Mouse (Mus musculus): ENCODE measurements around the gene Vmn2r58. TPM values are rescaled to one million over a fixed set of nuclear protein-coding genes. Genes with fewer than 3 reads are reported as not detected.
"Not testable (repeated sequence)": the region's sequence is repeated elsewhere in the genome, so short reads cannot be mapped to it uniquely, and the experiment has no call there.

The Vmn2r58 gene
- total RNA-seq (2014; rRNA removed) = not detected in 2 replicates
- not detected in 2 replicates for polyA plus RNA-seq (2015; fragmentation: Nextera tagmentation; extraction: Ambion mirVana)

DNA sequence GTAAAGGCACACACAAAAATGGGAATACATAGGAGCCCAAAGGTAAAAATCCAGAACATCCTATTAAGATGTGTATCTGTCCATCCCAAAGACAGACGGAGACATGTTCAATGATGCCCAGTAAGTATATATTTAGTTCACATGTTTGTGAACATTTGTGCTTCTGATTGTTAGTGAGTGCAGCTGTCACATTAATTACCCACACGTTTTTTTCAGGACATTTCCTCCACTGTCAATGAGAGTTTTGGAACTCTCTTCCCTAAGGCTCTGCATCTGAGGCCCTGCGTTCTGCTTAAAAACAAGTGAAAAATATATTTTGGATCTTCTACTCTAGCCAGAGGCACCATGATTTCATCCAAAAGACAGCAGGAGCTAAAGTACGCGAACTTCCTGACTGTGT is at the start of gene Vmn2r58:
Vmn2r58 (minus strand) TSS at position 101 of the 400 bp plus-strand sequence.
- WGBS = 75% methylated on average over 5 of the region's 5 CpGs
- not testable (repeated sequence) for H3K4me3 ChIP-seq (ENCODE audit: low read depth, low read length); H3K9ac ChIP-seq (replicated peaks; ENCODE audit: low read length, poor library complexity, severe bottlenecking); H3K36me3 ChIP-seq (ENCODE audit: insufficient read depth, low read length); DNase-seq (ENCODE audit: low spot score); ATAC-seq (ENCODE audit: low FRiP score); H3K27me3 ChIP-seq (ENCODE audit: insufficient read depth, low read length); H3K4me2 ChIP-seq (ENCODE audit: low read depth, low read length, poor library complexity, severe bottlenecking); H3K27ac ChIP-seq (ENCODE audit: low read depth, low read length); H3K4me1 ChIP-seq (ENCODE audit: insufficient read depth, low read length)
- peaks cover 10% of the 10 kb centered on the region; the same call in 1 of the 2 replicates for H3K9me3 ChIP-seq (ENCODE audit: low read length)

Other genes starting within 250 kb of the Vmn2r58 start
- gene Zfp788, start 239.5 kb downstream of the Vmn2r58 start, total RNA-seq (2014; rRNA removed) = 24.1 and 36.9 TPM in 2 replicates
- gene Zfp788, start 239.5 kb downstream of the Vmn2r58 start, polyA plus RNA-seq (2015; fragmentation: Nextera tagmentation; extraction: Ambion mirVana) = 15.9 and 17.8 TPM in 2 replicates
- gene Vmn2r59, start 186.3 kb upstream of the Vmn2r58 start, total RNA-seq (2014; rRNA removed) = not detected in 2 replicates
- not detected in 2 replicates for gene Vmn2r59, start 186.3 kb upstream of the Vmn2r58 start, polyA plus RNA-seq (2015; fragmentation: Nextera tagmentation; extraction: Ambion mirVana)
- gene Vmn2r60, start 235.1 kb upstream of the Vmn2r58 start, total RNA-seq (2014; rRNA removed) = not detected in 2 replicates
- not detected in 2 replicates for gene Vmn2r60, start 235.1 kb upstream of the Vmn2r58 start, polyA plus RNA-seq (2015; fragmentation: Nextera tagmentation; extraction: Ambion mirVana)